ENCODE assay signal across 8 mouse cellular contexts in genomic region chr12:54655292-54656038, GRCm38 (mm10). TPM values are rescaled to one million over a fixed set of nuclear protein-coding genes. Genes with fewer than 3 reads are reported as not detected.
DNase-seq lines count a peak whose midpoint lies in the region; ATAC-seq and TF ChIP-seq lines count a peak whose summit lies in the region.

No protein-coding gene starts in this region.

- TF ChIP-seq EP300 in MEL (IDR thresholded peaks at IDR 0.05; ENCODE audit: low read depth in 1 of 2, low read length in 2 of 2) = peak; percentile 30 to 50; a peak in 1 of 4 replicates

- TF ChIP-seq POLR2A in MEL (IDR thresholded peaks at IDR 0.05; ENCODE audit: control insufficient read depth in 1 of 2, insufficient read depth in 1 of 2, low read depth in 1 of 2, low read length in 2 of 2, poor library complexity in 1 of 2) = peak in 1 of 2 experiments; percentile 44; a peak in 1 of 4 replicates

- peak overlapping the region; percentile 65 for H3K4me2 ChIP-seq in kidney, embryonic 14.5 days (replicated peaks; ENCODE audit: low read depth, low read length)
- peak overlapping the region; percentile 81 for H3K4me2 ChIP-seq in forebrain, embryonic 11.5 days (ENCODE audit: low read depth, low read length, severe bottlenecking)
- peak overlapping the region; percentile 85 for H3K4me2 ChIP-seq in liver, embryonic 13.5 days

- 24% methylated on average over 16 of the region's 16 CpGs for WGBS in kidney, embryonic 14.5 days
- 31% methylated on average over 16 of the region's 16 CpGs for WGBS in forebrain, embryonic 11.5 days
- 17% methylated on average over 16 of the region's 16 CpGs for WGBS in liver, embryonic 13.5 days (ENCODE audit: insufficient replicate concordance)

- TF ChIP-seq RAD21 in MEL (IDR thresholded peaks at IDR 0.05; ENCODE audit: low read depth, low read length) = no peak

- H3K4me1 ChIP-seq in kidney, embryonic 14.5 days (ENCODE audit: control insufficient read depth, insufficient read depth, low read length) = peaks cover 28% of the 10 kb centered on the region; the same call in 1 of the 2 replicates
- peaks cover 13 to 17% of the 10 kb centered on the region in 2 experiments for H3K4me1 ChIP-seq in MEL (ENCODE audit: control insufficient read depth in 1 of 2, insufficient read depth in 2 of 2, low read length in 2 of 2)
- peaks cover 3% of the 10 kb centered on the region; the same call in 1 of the 2 replicates for H3K4me1 ChIP-seq in forebrain, embryonic 11.5 days (replicated peaks; ENCODE audit: control insufficient read depth, insufficient read depth, low read length)
- peaks cover 55% of the 10 kb centered on the region for H3K4me1 ChIP-seq in liver, embryonic 13.5 days (replicated peaks)

- peak overlapping the region; percentile 81 for H3K9ac ChIP-seq in kidney, embryonic 14.5 days (ENCODE audit: low read depth, low read length)
- peak overlapping the region; percentile 83 for H3K9ac ChIP-seq in MEL (ENCODE audit: control insufficient read depth, low read depth, low read length, poor library complexity, severe bottlenecking)
- peak overlapping the region; percentile 77 for H3K9ac ChIP-seq in forebrain, embryonic 11.5 days (ENCODE audit: low read length)
- peak overlapping the region; percentile 85 for H3K9ac ChIP-seq in liver, embryonic 13.5 days

- peaks cover 29% of the 10 kb centered on the region for H3K79me2 ChIP-seq in MEL (ENCODE audit: control insufficient read depth, insufficient read depth, low read length, poor library complexity)

- H3K9me3 ChIP-seq in kidney, embryonic 14.5 days (ENCODE audit: control insufficient read depth, low read length) = no peaks in the 10 kb centered on the region
- no peaks in the 10 kb centered on the region for H3K9me3 ChIP-seq in MEL (replicated peaks; ENCODE audit: insufficient read depth, low read length)
- no peaks in the 10 kb centered on the region for H3K9me3 ChIP-seq in forebrain, embryonic 11.5 days (ENCODE audit: control insufficient read depth, low read length)
- H3K9me3 ChIP-seq in liver, embryonic 13.5 days (replicated peaks) = no peaks in the 10 kb centered on the region

- DNase-seq in kidney, adult 18-20 months = no peak
- DNase-seq in MEL (ENCODE audit: low read depth, low spot score) = peak; percentile 89
- no peak for DNase-seq in forebrain, embryonic 11.5 days (ENCODE audit: low spot score)
- no peak for DNase-seq in liver, embryonic 13.5 days
- DNase-seq in right cerebral cortex, adult 18-20 months = no peak
- no peak for DNase-seq in thymus, postnatal 10 days (ENCODE audit: low spot score in 2 of 2)
- DNase-seq in adrenal gland, postnatal 4 days (ENCODE audit: low spot score in 2 of 2) = no peak

- peak overlapping the region; percentile 85 for H3K27ac ChIP-seq in kidney, embryonic 14.5 days (ENCODE audit: low read depth, low read length)
- H3K27ac ChIP-seq in MEL (ENCODE audit: control insufficient read depth, low read depth, low read length) = peak overlapping the region; percentile 89
- no peak overlapping the region for H3K27ac ChIP-seq in forebrain, embryonic 11.5 days (ENCODE audit: low read depth, low read length)
- H3K27ac ChIP-seq in liver, embryonic 13.5 days = peak overlapping the region; percentile 78

- ATAC-seq in kidney, embryonic 14.5 days (ENCODE audit: low FRiP score, low TSS enrichment) = no peak
- ATAC-seq in forebrain, embryonic 11.5 days (replicated peaks; ENCODE audit: low FRiP score) = no peak
- no peak for ATAC-seq in liver, embryonic 13.5 days (ENCODE audit: low read depth)

- H3K27me3 ChIP-seq in kidney, embryonic 14.5 days (ENCODE audit: control insufficient read depth, insufficient read depth, low read length) = no peaks in the 10 kb centered on the region
- no peaks in the 10 kb centered on the region for H3K27me3 ChIP-seq in MEL (ENCODE audit: control insufficient read depth in 1 of 2, insufficient read depth in 2 of 2, low read length in 2 of 2)
- no peaks in the 10 kb centered on the region for H3K27me3 ChIP-seq in forebrain, embryonic 11.5 days (ENCODE audit: control insufficient read depth, insufficient read depth, low read length)
- H3K27me3 ChIP-seq in liver, embryonic 13.5 days = no peaks in the 10 kb centered on the region

- H3K36me3 ChIP-seq in kidney, embryonic 14.5 days (ENCODE audit: control insufficient read depth, insufficient read depth, low read length) = peaks cover 2% of the 10 kb centered on the region; the same call in 1 of the 2 replicates
- H3K36me3 ChIP-seq in MEL (ENCODE audit: control insufficient read depth in 1 of 2, insufficient read depth in 2 of 2, low read length in 2 of 2) = peaks cover 3 to 21% of the 10 kb centered on the region in 2 experiments; a peak in 3 of 4 replicates
- no peaks in the 10 kb centered on the region for H3K36me3 ChIP-seq in forebrain, embryonic 11.5 days (ENCODE audit: control insufficient read depth, insufficient read depth, low read length)
- H3K36me3 ChIP-seq in liver, embryonic 13.5 days = 0 out of 2 replicates have a peak, but pooled peaks cover 6% of the 10 kb centered on the region

- TF ChIP-seq CTCF in MEL (IDR thresholded peaks at IDR 0.05 in 2 of 3, conservative IDR thresholded peaks at IDR 0.05 in 1 of 3; ENCODE audit: control insufficient read depth in 1 of 3, insufficient read depth in 1 of 3, low read depth in 2 of 3, low read length in 3 of 3, poor library complexity in 1 of 3, severe bottlenecking in 1 of 3) = no peak

- peak overlapping the region; percentile 77 for H3K4me3 ChIP-seq in kidney, embryonic 14.5 days (ENCODE audit: low read length)
- peak overlapping the region; percentile 81 to 83 for H3K4me3 ChIP-seq in MEL (ENCODE audit: control insufficient read depth in 1 of 2, insufficient read depth in 1 of 2, low read depth in 2 of 2, low read length in 2 of 2)
- H3K4me3 ChIP-seq in forebrain, embryonic 11.5 days (ENCODE audit: low read depth, low read length) = peak overlapping the region; percentile 64
- H3K4me3 ChIP-seq in liver, embryonic 13.5 days (replicated peaks) = peak overlapping the region; percentile 78

TF ChIP-seq in MEL, 35 proteins besides CTCF, POLR2A, EP300 and RAD21 (continues in another document):
- no peak for TF ChIP-seq ZNF384 (IDR thresholded peaks at IDR 0.05; ENCODE audit: low read depth, low read length)
- 0 out of 2 replicates have a peak, but pooled peaks have one; percentile 65 for TF ChIP-seq SIN3A (IDR thresholded peaks at IDR 0.05; ENCODE audit: low read length)
- no peak for TF ChIP-seq POLR2AphosphoS2 (IDR thresholded peaks at IDR 0.05; ENCODE audit: low read length)
- TF ChIP-seq BHLHE40 (IDR thresholded peaks at IDR 0.05; ENCODE audit: borderline replicate concordance, low read depth, low read length) = no peak
- no peak for TF ChIP-seq ZMIZ1 (IDR thresholded peaks at IDR 0.05; ENCODE audit: low read depth, low read length)
- TF ChIP-seq POLR2AphosphoS5 (IDR thresholded peaks at IDR 0.05; ENCODE audit: borderline replicate concordance, low read depth, low read length) = peak; percentile 13; the same call in 1 of the 2 replicates
- TF ChIP-seq USF1 (IDR thresholded peaks at IDR 0.05; ENCODE audit: low read depth, low read length) = no peak
- no peak for TF ChIP-seq CHD2 (IDR thresholded peaks at IDR 0.05; ENCODE audit: low read length)
- TF ChIP-seq ZKSCAN1 (IDR thresholded peaks at IDR 0.05; ENCODE audit: low read depth, low read length) = no peak
- no peak for TF ChIP-seq MAFK (IDR thresholded peaks at IDR 0.05; ENCODE audit: borderline replicate concordance, low read depth, low read length)
- TF ChIP-seq MYC (IDR thresholded peaks at IDR 0.05; ENCODE audit: low read depth, low read length) = no peak
- no peak for TF ChIP-seq KAT2A (conservative IDR thresholded peaks at IDR 0.05; ENCODE audit: low read depth, low read length)
- no peak for TF ChIP-seq CHD1 (IDR thresholded peaks at IDR 0.05; ENCODE audit: low read depth, low read length)
- TF ChIP-seq USF2 (IDR thresholded peaks at IDR 0.05; ENCODE audit: borderline replicate concordance in 1 of 2, insufficient read depth in 1 of 2, low read depth in 1 of 2, low read length in 2 of 2) = no peak
- peak; percentile 29; the same call in 1 of the 2 replicates for TF ChIP-seq MXI1 (IDR thresholded peaks at IDR 0.05; ENCODE audit: low read depth, low read length)
- TF ChIP-seq MEF2A (IDR thresholded peaks at IDR 0.05; ENCODE audit: extremely low read depth, insufficient replicate concordance, low read depth, low read length, poor library complexity, severe bottlenecking) = no peak
- TF ChIP-seq MAX (IDR thresholded peaks at IDR 0.05; ENCODE audit: low read length) = no peak; the same call in 1 of the 2 replicates
- peak; percentile 27; the same call in 1 of the 2 replicates for TF ChIP-seq HCFC1 (IDR thresholded peaks at IDR 0.05; ENCODE audit: low read depth, low read length)
- no peak for TF ChIP-seq ZC3H11A (IDR thresholded peaks at IDR 0.05; ENCODE audit: low read depth, low read length)
- TF ChIP-seq NELFE (IDR thresholded peaks at IDR 0.05; ENCODE audit: low read depth, low read length) = peak; percentile 13
- no peak for TF ChIP-seq MAZ (IDR thresholded peaks at IDR 0.05; ENCODE audit: low read depth, low read length)
- TF ChIP-seq ETS1 (IDR thresholded peaks at IDR 0.05; ENCODE audit: low read depth, low read length) = peak; percentile 73
- TF ChIP-seq UBTF (IDR thresholded peaks at IDR 0.05; ENCODE audit: borderline replicate concordance, insufficient read depth, low read depth, low read length) = 0 out of 2 replicates have a peak, but pooled peaks have one; percentile 41

RNA-seq across cellular contexts. Expression of gene Sptssa, which starts 0.9 kb away (rescaled TPM):
- 224 and 255 TPM in 2 replicates for polyA plus RNA-seq in kidney, embryonic 14.5 days (2014; fragmentation: Nextera tagmentation; extraction: Ambion mirVana)
- total RNA-seq in MEL (2012; rRNA removed) = 58.1 and 88.4 TPM in 2 replicates
- polyA plus RNA-seq in MEL (2012; ENCODE audit: insufficient read depth in 1 of 2, insufficient read length in 2 of 2, low read depth in 1 of 2, low replicate concordance in 2 of 2, missing spikeins in 1 of 2) = 100 to 1,000 TPM in 1 of 2 experiments, not detected in 1; 166 TPM
- 170 and 179 TPM in 2 replicates for polyA plus RNA-seq in forebrain, embryonic 11.5 days (2014; fragmentation: Nextera tagmentation; extraction: Ambion mirVana)
- 61.4 and 67.2 TPM in 2 replicates for polyA plus RNA-seq in liver, embryonic 13.5 days (2015; fragmentation: Nextera tagmentation; extraction: Ambion mirVana)
- 100 to 1,000 TPM in 1 of 2 experiments, 10 to 100 TPM in 1; 89.4 to 101 TPM for total RNA-seq in adrenal gland, postnatal 4 days (2021)

RNA-seq across cellular contexts. Expression of gene Eapp, which starts 40.2 kb away (rescaled TPM):
- polyA plus RNA-seq in kidney, embryonic 14.5 days (2014; fragmentation: Nextera tagmentation; extraction: Ambion mirVana) = 59.9 and 80.3 TPM in 2 replicates
- total RNA-seq in MEL (2012; rRNA removed) = 45.6 and 50.4 TPM in 2 replicates
- polyA plus RNA-seq in MEL (2012; ENCODE audit: insufficient read depth in 1 of 2, insufficient read length in 2 of 2, low read depth in 1 of 2, low replicate concordance in 2 of 2, missing spikeins in 1 of 2) = 10 to 100 TPM in 1 of 2 experiments, not detected in 1; 50.7 TPM
- polyA plus RNA-seq in forebrain, embryonic 11.5 days (2014; fragmentation: Nextera tagmentation; extraction: Ambion mirVana) = 76.1 and 78.4 TPM in 2 replicates
- 50.0 and 50.3 TPM in 2 replicates for polyA plus RNA-seq in liver, embryonic 13.5 days (2015; fragmentation: Nextera tagmentation; extraction: Ambion mirVana)
- 10 to 100 TPM; 36.9 to 37.8 TPM for total RNA-seq in adrenal gland, postnatal 4 days (2021)
